Mouse (Mus musculus): ENCODE results near the gene Elmo1.

GRCm38 (mm10) chr13:20601421-20601820 lies 511.0 kb downstream of the Elmo1 start:
- TF ChIP-seq CTCF (IDR thresholded peaks at IDR 0.05; ENCODE audit: low read depth, low read length): no peak
- TF ChIP-seq POLR2A (IDR thresholded peaks at IDR 0.05; ENCODE audit: extremely low read depth, insufficient read depth, low read length): no peak

Measured in liver, adult 2 months (tissue).